Mouse (Mus musculus): ENCODE measurements around the gene Actl11.

DNA sequence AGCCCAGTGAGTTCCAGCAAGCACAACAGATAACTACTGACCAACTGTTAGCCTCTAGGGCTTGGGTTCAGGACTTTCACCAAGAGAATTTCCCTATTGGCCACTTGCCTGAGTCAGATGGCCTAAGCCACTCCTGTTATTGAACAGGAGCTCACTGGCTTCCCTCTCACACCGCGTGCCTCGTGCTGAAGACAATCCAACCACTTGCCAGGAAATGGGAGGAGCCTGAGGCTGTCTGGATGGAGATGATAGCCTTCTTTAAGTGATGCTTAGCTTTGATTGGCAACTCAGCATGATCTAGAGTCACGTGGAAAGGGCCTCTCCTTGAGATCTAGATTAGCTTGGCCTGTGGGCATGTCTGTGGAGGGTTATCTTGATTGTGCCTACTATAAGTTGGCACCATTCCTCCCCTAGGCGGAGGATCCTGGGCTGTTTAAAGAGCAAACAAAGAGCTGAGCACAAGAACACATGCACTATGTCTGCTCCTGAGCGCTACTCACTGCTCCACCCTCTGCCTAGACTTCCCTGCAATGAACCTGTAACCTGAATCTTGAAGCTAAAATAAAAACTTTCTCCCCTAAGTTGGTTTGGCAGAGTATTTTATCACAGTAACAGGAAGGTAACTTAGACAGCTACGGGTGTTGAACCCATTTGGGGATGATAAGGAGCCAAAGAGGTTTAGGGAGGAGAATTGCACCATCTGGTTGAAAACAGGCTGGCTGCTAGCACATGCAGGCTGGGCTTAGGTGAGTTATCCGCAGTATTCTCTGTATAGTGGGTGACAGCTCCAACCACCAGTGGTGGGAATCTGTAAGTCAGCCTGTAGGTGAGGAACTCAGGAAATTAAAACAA lies 43.6 kb downstream of the Actl11 start:
- TF ChIP-seq CTCF (conservative IDR thresholded peaks at IDR 0.05; ENCODE audit: low read length) (no peak), NANOG (IDR thresholded peaks at IDR 0.05; ENCODE audit: borderline replicate concordance, low read length) (peak; percentile 46; the same call in 1 of the 2 replicates)

Measured in E14TG2a.4 (cell line).